Mouse (Mus musculus) G1E (cell line): Measurements from ENCODE around the gene Klhl29. TPM values are rescaled to one million over a fixed set of nuclear protein-coding genes. Genes with fewer than 3 reads are reported as not detected.
A peak's percentile ranks its signal among the peaks of the same experiment; 100 is the strongest.

Source experiments
- ATAC-seq: 2 replicates; pipeline ENCODE4 v1.8.0; 2016; ENCODE audit warnings: mild to moderate bottlenecking; ENCODE audit not compliant: insufficient number of reproducible peaks, poor library complexity, low FRiP score, severe bottlenecking; ENCODE audit errors: extremely low read depth
- DNase-seq: peaks from one replicate; pipeline ENCODE4 v3.0.0; 2012; ENCODE audit warnings: low spot score
- H3K27me3 ChIP-seq: 2 replicates; pipeline ENCODE4 v1.6.1; 2012; ENCODE audit warnings: mild to moderate bottlenecking, low read length, inconsistent platforms; ENCODE audit not compliant: insufficient read depth
- H3K36me3 ChIP-seq: replicated peaks from 2 replicates; pipeline ENCODE3; 2012; ENCODE audit warnings: mild to moderate bottlenecking, inconsistent platforms
- H3K4me1 ChIP-seq: 2 replicates; pipeline ENCODE4 v1.6.1; 2012; ENCODE audit warnings: low read depth, low read length, inconsistent platforms, mixed read lengths; ENCODE audit not compliant: insufficient read depth
- H3K4me3 ChIP-seq: 2 replicates; pipeline ENCODE4 v1.5.1; 2012; ENCODE audit warnings: low read depth, mild to moderate bottlenecking, inconsistent platforms, low read length, moderate library complexity, mixed read lengths
- H3K9me3 ChIP-seq: replicated peaks from 2 replicates; pipeline ENCODE4 v1.6.1; 2012; ENCODE audit warnings: inconsistent platforms
- CTCF ChIP-seq: IDR thresholded peaks from 2 replicates; pipeline ENCODE4 v1.5.1; 2012; ENCODE audit warnings: low read depth, low read length, inconsistent platforms, mixed read lengths
- GATA1 ChIP-seq: IDR thresholded peaks from 2 replicates; pipeline ENCODE4 v1.6.1; 2012; ENCODE audit warnings: borderline replicate concordance, low read length, inconsistent platforms, mixed read lengths
- GATA2 ChIP-seq: IDR thresholded peaks from 2 replicates; pipeline ENCODE4 v1.6.1; 2012; ENCODE audit warnings: low read depth, low read length, inconsistent platforms, borderline replicate concordance
- POLR2AphosphoS5 ChIP-seq: IDR thresholded peaks from 2 replicates; pipeline ENCODE4 v1.6.1; 2012; ENCODE audit warnings: low read depth, low read length, inconsistent platforms; ENCODE audit not compliant: insufficient replicate concordance
- TAL1 ChIP-seq: conservative IDR thresholded peaks from 2 replicates; pipeline ENCODE4 v1.6.1; 2012; ENCODE audit warnings: low read depth, low read length, inconsistent platforms, mixed read lengths
- polyA plus RNA-seq: library from polyadenylated mRNA; stranded (reverse); fragments of >175 nt; gene quantifications from 2 replicates; pipeline ENCODE4 v1.2.3, GENCODE M21; 2012
- total RNA-seq, 2 experiments: library from RNA; stranded (forward) in 1 of 2; stranded (reverse) in 1 of 2; fragments of 200-1000 nt in 1 of 2; fragments of >200 nt in 1 of 2; fragmentation: Nextera tagmentation in 1 of 2; gene quantifications; 2 replicates each; pipeline ENCODE4 v1.2.3; 2014 to 2017

The Klhl29 gene
- total RNA-seq (2014; fragmentation: Nextera tagmentation) (not detected in 2 replicates), total RNA-seq (2017) (0.05 and 0.06 TPM in 2 replicates), polyA plus RNA-seq (not detected in 2 replicates)

GRCm38 (mm10) chr12:5375616-5376461, at the start of gene Klhl29:
Gene Klhl29 (minus strand): TSS chr12:5375682.
- no peaks in the 10 kb centered on the region; the same call in 1 of the 2 replicates for H3K4me1 ChIP-seq
- H3K9me3 ChIP-seq = peaks cover 54% of the 10 kb centered on the region
- peak within 1 kb of the TSS; percentile 20; the same call in 1 of the 2 replicates for H3K4me3 ChIP-seq
- DNase-seq (no peak), ATAC-seq (no peak)
- TF ChIP-seq POLR2AphosphoS5 (no peak), GATA2 (no peak)
- no peaks in the 10 kb centered on the region for H3K27me3 ChIP-seq
- no peaks in the 10 kb centered on the region for H3K36me3 ChIP-seq

GRCm38 (mm10) chr12:5425276-5425675, 49.8 kb upstream of the Klhl29 start:
- DNase-seq (no peak), ATAC-seq (no peak)
- Histone ChIP-seq H3K27me3 (no peaks in the 10 kb centered on the region), H3K4me3 (no peak overlapping the region), H3K4me1 (no peaks in the 10 kb centered on the region), H3K9me3 (peaks cover 44% of the 10 kb centered on the region), H3K36me3 (no peaks in the 10 kb centered on the region)
- no peak for TF ChIP-seq CTCF
- no peak for TF ChIP-seq GATA2
- TF ChIP-seq TAL1 = no peak
- TF ChIP-seq GATA1 = no peak
- TF ChIP-seq POLR2AphosphoS5 = no peak

GRCm38 (mm10) chr12:5415806-5416205, 40.3 kb upstream of the Klhl29 start:
- TF ChIP-seq CTCF = no peak
- TF ChIP-seq GATA1 = no peak
- no peak for TF ChIP-seq GATA2
- no peak for TF ChIP-seq POLR2AphosphoS5
- no peak for TF ChIP-seq TAL1
- no peaks in the 10 kb centered on the region for H3K27me3 ChIP-seq
- no peaks in the 10 kb centered on the region for H3K36me3 ChIP-seq
- peaks cover 45% of the 10 kb centered on the region for H3K9me3 ChIP-seq
- DNase-seq (no peak), ATAC-seq (no peak)
- no peaks in the 10 kb centered on the region for H3K4me1 ChIP-seq
- H3K4me3 ChIP-seq = no peak overlapping the region

GRCm38 (mm10) chr12:5413976-5414375, 38.5 kb upstream of the Klhl29 start:
- no peak overlapping the region for H3K4me3 ChIP-seq
- no peaks in the 10 kb centered on the region for H3K36me3 ChIP-seq
- no peaks in the 10 kb centered on the region for H3K27me3 ChIP-seq
- ATAC-seq = no peak
- no peaks in the 10 kb centered on the region for H3K4me1 ChIP-seq
- no peak for DNase-seq
- peaks cover 48% of the 10 kb centered on the region for H3K9me3 ChIP-seq
- TF ChIP-seq POLR2AphosphoS5 (no peak), CTCF (no peak), GATA2 (no peak), TAL1 (no peak), GATA1 (no peak)

GRCm38 (mm10) chr12:5411761-5412537, 36.5 kb upstream of the Klhl29 start:
- Histone ChIP-seq H3K4me1 (no peaks in the 10 kb centered on the region), H3K4me3 (no peak overlapping the region), H3K27me3 (no peaks in the 10 kb centered on the region), H3K36me3 (no peaks in the 10 kb centered on the region), H3K9me3 (peaks cover 53% of the 10 kb centered on the region)
- no peak for TF ChIP-seq POLR2AphosphoS5
- TF ChIP-seq CTCF = no peak
- no peak for TF ChIP-seq GATA1
- DNase-seq (no peak), ATAC-seq (no peak)

GRCm38 (mm10) chr12:5411346-5411745, 35.9 kb upstream of the Klhl29 start:
- peaks cover 51% of the 10 kb centered on the region for H3K9me3 ChIP-seq
- no peak overlapping the region for H3K4me3 ChIP-seq

More at GRCm38 (mm10) chr12:5411346-5411745, 35.9 kb upstream of the Klhl29 start:
- Histone ChIP-seq H3K36me3 (no peaks in the 10 kb centered on the region), H3K27me3 (no peaks in the 10 kb centered on the region), H3K4me1 (no peaks in the 10 kb centered on the region)
- no peak for ATAC-seq
- DNase-seq = no peak
- TF ChIP-seq GATA1 (no peak), GATA2 (no peak), TAL1 (no peak), POLR2AphosphoS5 (no peak), CTCF (no peak)
